ENCODE assay signal across 9 mouse cellular contexts in genomic region chr10:95043978-95044377, GRCm38 (mm10).
DNase-seq lines count a peak whose midpoint lies in the region; ATAC-seq and TF ChIP-seq lines count a peak whose summit lies in the region.
"Had no signal": no experiment of that assay in that cellular context is flagged by ENCODE, and none has a peak within 500 bp of the region (broad histone marks: within the 10 kb centered on the region; RNA-seq: fewer than 3 reads in every experiment).

No protein-coding gene starts in this region.

- no peak overlapping the region for H3K4me2 ChIP-seq in midbrain, postnatal 0 days (ENCODE audit: low read depth, low read length, poor library complexity, severe bottlenecking)
- H3K4me2 ChIP-seq in midbrain, embryonic 16.5 days (ENCODE audit: low read length) = no peak overlapping the region
- no peak overlapping the region for H3K4me2 ChIP-seq in stomach, embryonic 16.5 days (ENCODE audit: low read depth, low read length)
- H3K4me2 ChIP-seq: embryonic facial prominence, embryonic 15.5 days had no signal

- TF ChIP-seq CTCF in midbrain, postnatal 0 days (IDR thresholded peaks at IDR 0.05) = no peak

- intact Hi-C loops in left cerebral cortex, postnatal 36 days (cut with DNase I) = no loop called here

- no peaks in the 10 kb centered on the region for H3K27me3 ChIP-seq in midbrain, postnatal 0 days (ENCODE audit: insufficient read depth, low read length)
- no peaks in the 10 kb centered on the region for H3K27me3 ChIP-seq in midbrain, embryonic 16.5 days (ENCODE audit: control insufficient read depth, insufficient read depth, low read depth, low read length)
- no peaks in the 10 kb centered on the region for H3K27me3 ChIP-seq in stomach, embryonic 16.5 days (ENCODE audit: control insufficient read depth, insufficient read depth, low read length)
- H3K27me3 ChIP-seq: embryonic facial prominence, embryonic 15.5 days had no signal

- H3K9ac ChIP-seq in midbrain, postnatal 0 days (replicated peaks; ENCODE audit: low read length, poor library complexity, severe bottlenecking) = no peak overlapping the region
- no peak overlapping the region for H3K9ac ChIP-seq in midbrain, embryonic 16.5 days (ENCODE audit: low read depth, low read length)
- H3K9ac ChIP-seq in stomach, embryonic 16.5 days (ENCODE audit: low read length) = no peak overlapping the region
- H3K9ac ChIP-seq: embryonic facial prominence, embryonic 15.5 days had no signal

- no peaks in the 10 kb centered on the region for H3K36me3 ChIP-seq in midbrain, postnatal 0 days (ENCODE audit: insufficient read depth, low read length)
- H3K36me3 ChIP-seq in midbrain, embryonic 16.5 days (ENCODE audit: control insufficient read depth, insufficient read depth, low read length) = no peaks in the 10 kb centered on the region
- H3K36me3 ChIP-seq in stomach, embryonic 16.5 days (ENCODE audit: control insufficient read depth, insufficient read depth, low read length) = no peaks in the 10 kb centered on the region
- H3K36me3 ChIP-seq: embryonic facial prominence, embryonic 15.5 days had no signal

- no peak for ATAC-seq in midbrain, postnatal 0 days (ENCODE audit: low FRiP score)
- ATAC-seq in midbrain, embryonic 16.5 days = no peak
- ATAC-seq in stomach, embryonic 16.5 days (ENCODE audit: insufficient read depth, low FRiP score) = peak; percentile 44; the same call in 1 of the 2 replicates

- 39% methylated on average over 7 of the region's 7 CpGs for WGBS in midbrain, postnatal 0 days
- 39% methylated on average over 7 of the region's 7 CpGs for WGBS in midbrain, embryonic 16.5 days
- 32% methylated on average over 7 of the region's 7 CpGs for WGBS in stomach, embryonic 16.5 days

- DNase-seq in midbrain, postnatal 0 days (ENCODE audit: low spot score) = peak; percentile 20
- DNase-seq in frontal cortex, adult 2 months (ENCODE audit: extremely low spot score in 1 of 2, low spot score in 1 of 2) = peak; percentile 52 to 56
- peak; percentile 36 to 50 for DNase-seq in left cerebral cortex, postnatal 36 days (ENCODE audit: low spot score in 2 of 2)
- DNase-seq in liver = no peak
- DNase-seq in urinary bladder, postnatal 25 days (ENCODE audit: low spot score) = no peak

- no peak overlapping the region for H3K27ac ChIP-seq in midbrain, postnatal 0 days (ENCODE audit: low read depth, low read length)
- H3K27ac ChIP-seq in midbrain, embryonic 16.5 days (ENCODE audit: low read length) = no peak overlapping the region
- H3K27ac ChIP-seq in stomach, embryonic 16.5 days (ENCODE audit: low read length) = no peak overlapping the region
- H3K27ac ChIP-seq: embryonic facial prominence, embryonic 15.5 days; layer of hippocampus, adult 2 months had no signal

- no peaks in the 10 kb centered on the region for H3K9me3 ChIP-seq in midbrain, postnatal 0 days (ENCODE audit: low read length)
- H3K9me3 ChIP-seq in midbrain, embryonic 16.5 days (replicated peaks; ENCODE audit: control insufficient read depth, low read length, poor library complexity, severe bottlenecking) = no peaks in the 10 kb centered on the region
- H3K9me3 ChIP-seq in stomach, embryonic 16.5 days (replicated peaks; ENCODE audit: control insufficient read depth, low read length) = no peaks in the 10 kb centered on the region
- H3K9me3 ChIP-seq: embryonic facial prominence, embryonic 15.5 days had no signal

- H3K4me1 ChIP-seq in midbrain, postnatal 0 days (ENCODE audit: insufficient read depth, low read length) = peaks cover 4% of the 10 kb centered on the region; the same call in 1 of the 2 replicates
- H3K4me1 ChIP-seq in midbrain, embryonic 16.5 days (ENCODE audit: control insufficient read depth, insufficient read depth, low read length) = peaks cover 4% of the 10 kb centered on the region; the same call in 1 of the 2 replicates
- H3K4me1 ChIP-seq in stomach, embryonic 16.5 days (ENCODE audit: control insufficient read depth, insufficient read depth, low read length) = peaks cover 9% of the 10 kb centered on the region; the same call in 1 of the 2 replicates

- no peak overlapping the region for H3K4me3 ChIP-seq in midbrain, postnatal 0 days (ENCODE audit: low read depth, low read length)
- no peak overlapping the region for H3K4me3 ChIP-seq in midbrain, embryonic 16.5 days (ENCODE audit: low read depth, low read length)
- no peak overlapping the region for H3K4me3 ChIP-seq in stomach, embryonic 16.5 days (replicated peaks; ENCODE audit: low read length)
- H3K4me3 ChIP-seq: embryonic facial prominence, embryonic 15.5 days; layer of hippocampus, adult 2 months had no signal

Comparison
In these comparisons a context has a peak if more than half of its experiments do, and no peak if none do; other contexts are left out.
1. DNase-seq: peak in midbrain, postnatal 0 days (single experiment), frontal cortex, adult 2 months (2 of 2) and left cerebral cortex, postnatal 36 days (2 of 2); none in liver (single experiment) and urinary bladder, postnatal 25 days (single experiment).